Mouse (Mus musculus) liver, embryonic 11.5 days (tissue): Measurements from ENCODE around the gene Zfp113. TPM values are rescaled to one million over a fixed set of nuclear protein-coding genes. Genes with fewer than 3 reads are reported as not detected.
"Not testable (repeated sequence)": the region's sequence is repeated elsewhere in the genome, so short reads cannot be mapped to it uniquely, and the experiment has no call there.

Source experiments
- ATAC-seq: fragments of 200-750 bp; cut with Nextera tagmentation; replicated peaks from 2 replicates; pipeline ENCODE4 v1.8.0; 2017; ENCODE audit warnings: moderate number of reproducible peaks, mild to moderate bottlenecking, moderate TSS enrichment, moderate library complexity; ENCODE audit not compliant: low FRiP score
- DNase-seq: peaks from one replicate; pipeline ENCODE4 v3.0.0-alpha.2; 2017; ENCODE audit warnings: low spot score
- H3K27ac ChIP-seq: fragments of 300-500 bp; sonication (generic); 2 replicates; pipeline ENCODE4 v1.5.1; 2014; ENCODE audit warnings: mild to moderate bottlenecking, low read depth, low read length, control low read depth
- H3K27me3 ChIP-seq: fragments of 300-500 bp; sonication (generic); replicated peaks from 2 replicates; pipeline ENCODE4 v1.6.1; 2014; ENCODE audit warnings: low read length, mixed read lengths; ENCODE audit not compliant: control insufficient read depth, insufficient read depth
- H3K36me3 ChIP-seq: fragments of 300-500 bp; sonication (generic); 2 replicates; pipeline ENCODE4 v1.6.1; 2014; ENCODE audit warnings: mild to moderate bottlenecking, low read length, moderate library complexity, mixed read lengths; ENCODE audit not compliant: control insufficient read depth, insufficient read depth
- H3K4me1 ChIP-seq: fragments of 300-500 bp; sonication (generic); replicated peaks from 2 replicates; pipeline ENCODE4 v1.6.1; 2014; ENCODE audit warnings: low read length, mixed read lengths; ENCODE audit not compliant: control insufficient read depth, insufficient read depth
- H3K4me2 ChIP-seq: fragments of 300-500 bp; sonication (generic); 2 replicates; pipeline ENCODE4 v1.6.1; 2014; ENCODE audit warnings: mild to moderate bottlenecking, control low read depth, moderate library complexity
- H3K4me3 ChIP-seq: fragments of 300-500 bp; sonication (generic); 2 replicates; pipeline ENCODE4 v1.5.1; 2014; ENCODE audit warnings: low read depth, low read length, control low read depth
- H3K9ac ChIP-seq: fragments of 300-500 bp; sonication (generic); 2 replicates; pipeline ENCODE4 v1.6.1; 2014; ENCODE audit warnings: low read depth, low read length, control low read depth
- H3K9me3 ChIP-seq: fragments of 300-500 bp; sonication (generic); 2 replicates; pipeline ENCODE4 v1.6.1; 2016; ENCODE audit warnings: low read length, inconsistent platforms, mixed read lengths; ENCODE audit not compliant: control insufficient read depth
- WGBS: fragments of 180-500 bp; shearing (Covaris S2); extraction: QIAGEN DNeasy Blood & Tissue Kit; methylation state at CpG from one replicate; pipeline ENCODE4 v1.1.7; 2014; 5-methylcytosine and 5-hydroxymethylcytosine counted together
- polyA plus RNA-seq: library from polyadenylated mRNA; unstranded; fragments of >200 nt; fragmentation: Nextera tagmentation; extraction: Ambion mirVana; gene quantifications from 2 replicates; pipeline ENCODE4 v1.2.1, GENCODE M21; 2014

Gene Zfp113
- polyA plus RNA-seq, 1 experiment from 2014 or later = 9.0 TPM

DNA sequence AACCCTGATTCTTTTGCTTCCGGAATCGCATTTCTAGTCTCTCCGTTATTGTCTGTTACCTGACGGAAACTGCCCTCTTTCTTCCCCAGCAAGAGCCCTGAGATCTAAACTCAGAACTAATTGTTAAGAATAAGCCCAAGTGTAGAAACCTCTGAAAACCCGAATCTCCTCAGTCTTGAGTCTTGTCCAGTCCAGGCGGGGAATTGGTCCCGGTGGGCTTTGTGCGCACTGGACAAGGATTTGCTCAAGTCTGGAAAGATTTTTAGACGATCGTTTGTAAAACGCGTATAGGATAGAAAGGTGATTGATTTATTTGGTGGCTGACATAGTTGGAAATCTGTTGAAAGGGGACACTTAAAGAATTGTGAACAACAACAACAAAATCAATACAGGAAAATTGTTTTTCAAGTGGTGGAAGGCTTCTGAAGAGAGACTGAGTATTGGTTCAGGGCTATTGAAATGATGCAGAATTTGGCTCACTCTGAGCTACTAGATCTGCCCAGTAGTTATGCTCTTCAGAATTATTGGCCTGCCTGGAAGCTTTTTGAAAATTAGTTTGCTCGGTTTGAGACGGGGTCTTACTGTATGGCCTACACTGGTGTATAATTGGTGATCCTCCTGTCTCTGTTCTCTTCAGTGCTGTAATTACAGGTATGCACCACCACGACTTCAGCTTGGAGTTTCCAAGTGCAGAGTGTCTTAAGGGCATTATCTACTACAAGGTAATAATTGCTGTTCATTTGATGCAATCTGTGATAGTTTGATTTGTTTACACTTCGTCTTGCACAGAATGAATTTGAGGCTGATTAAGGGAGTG is 38.1 kb downstream of the Zfp113 start:
- Histone ChIP-seq H3K36me3 (peaks cover 2% of the 10 kb centered on the region; the same call in 1 of the 2 replicates), H3K27ac (peak overlapping the region; percentile 84), H3K27me3 (no peaks in the 10 kb centered on the region), H3K9ac (peak overlapping the region; percentile 76), H3K9me3 (no peaks in the 10 kb centered on the region), H3K4me3 (peak overlapping the region; percentile 81), H3K4me2 (peak overlapping the region; percentile 76), H3K4me1 (peaks cover 11% of the 10 kb centered on the region)
- 9% methylated on average over 16 of the region's 16 CpGs for WGBS
- no peak for DNase-seq
- no peak; the same call in 1 of the 2 replicates for ATAC-seq

DNA sequence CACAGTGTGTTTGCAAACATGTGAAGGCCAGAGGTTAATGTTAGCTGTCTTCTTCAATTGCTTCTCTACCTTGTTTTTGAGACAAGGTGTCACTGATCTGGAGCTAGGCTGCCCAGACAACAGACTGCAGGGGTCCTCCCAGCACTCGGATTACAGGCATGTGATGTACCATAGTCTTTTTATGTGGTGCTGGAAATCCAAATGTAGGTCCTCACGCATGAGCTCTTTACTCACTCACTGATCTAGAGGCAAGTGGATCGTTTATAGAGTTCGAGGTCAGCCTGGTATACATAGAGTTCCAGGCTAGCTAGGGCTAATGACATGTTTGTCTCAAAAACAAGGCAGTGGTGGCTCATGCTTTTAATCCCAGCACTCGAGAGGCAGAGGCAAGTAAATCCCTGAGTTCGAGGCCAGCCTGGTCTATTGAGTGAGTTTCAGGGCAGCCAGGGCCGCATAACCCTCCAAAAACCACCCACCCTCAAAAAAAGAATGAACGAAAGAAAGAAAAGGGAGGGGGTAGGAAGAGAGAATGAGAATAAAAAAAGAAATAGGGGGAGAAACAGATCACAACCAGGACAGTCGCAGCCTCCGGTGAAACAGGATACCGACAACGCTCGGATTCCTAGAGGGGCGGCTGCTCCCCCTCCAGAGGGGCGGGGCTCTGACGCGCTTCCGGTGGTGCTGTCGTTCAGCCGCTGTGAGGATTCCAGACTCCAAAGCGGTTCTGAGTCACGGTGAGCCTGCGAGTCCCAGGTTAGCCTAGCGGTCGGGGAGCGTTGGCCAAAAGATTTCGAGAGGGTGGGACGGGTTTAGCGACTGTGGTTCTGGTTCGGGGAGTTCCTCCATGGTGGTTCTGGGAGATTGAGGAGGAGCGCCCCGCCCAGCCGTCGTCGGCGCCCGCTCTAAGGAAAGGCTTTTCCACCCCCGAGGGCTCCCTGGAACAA is 39.0 kb downstream of the Zfp113 start, which contains the start of gene Zscan21:
Gene Zscan21, plus strand, starts transcription at position 649 of the 944 bp plus-strand sequence.
- H3K9ac ChIP-seq = peak within 1 kb of the TSS; percentile 76
- peak; percentile 91 for DNase-seq
- H3K4me3 ChIP-seq = peak within 1 kb of the TSS; percentile 81
- 7% methylated on average over 38 of the region's 38 CpGs for WGBS
- peak within 1 kb of the TSS; percentile 84 for H3K27ac ChIP-seq
- no peaks in the 10 kb centered on the region for H3K9me3 ChIP-seq
- peaks cover 11% of the 10 kb centered on the region for H3K4me1 ChIP-seq
- peak; percentile 94 for ATAC-seq
- H3K27me3 ChIP-seq = no peaks in the 10 kb centered on the region
- H3K4me2 ChIP-seq = peak within 1 kb of the TSS; percentile 76
- H3K36me3 ChIP-seq = peaks cover 2% of the 10 kb centered on the region; the same call in 1 of the 2 replicates

DNA sequence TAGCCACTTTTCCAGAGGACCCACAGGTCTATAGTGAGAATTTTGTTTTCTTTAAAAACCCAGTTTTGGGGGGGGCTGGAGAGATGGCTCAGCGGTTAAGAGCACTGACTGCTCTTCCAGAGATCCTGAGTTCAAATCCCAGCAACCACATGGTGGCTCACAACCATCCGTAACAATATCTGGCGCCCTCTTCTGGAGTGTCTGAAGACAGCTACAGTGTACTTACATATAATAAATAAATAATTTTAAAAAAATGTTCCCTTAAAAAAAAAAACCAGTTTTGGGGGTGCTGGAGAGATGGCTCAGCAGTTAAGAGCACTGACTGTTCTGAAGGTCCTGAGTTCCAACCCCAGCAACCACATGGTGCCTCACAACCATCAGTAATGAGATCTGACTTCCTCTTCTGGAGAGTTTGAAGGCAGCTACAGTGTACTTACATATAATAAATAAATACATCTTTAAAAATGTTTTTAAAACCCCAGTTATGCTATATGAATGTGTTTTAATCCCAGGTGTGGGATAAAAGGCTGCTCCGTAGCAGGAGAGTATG is 45.6 kb downstream of the Zfp113 start:
- H3K4me2 ChIP-seq, ATAC-seq, H3K27ac ChIP-seq, H3K9ac ChIP-seq, H3K9me3 ChIP-seq, H3K36me3 ChIP-seq, H3K4me3 ChIP-seq, H3K4me1 ChIP-seq, H3K27me3 ChIP-seq, DNase-seq: not testable (repeated sequence)
- WGBS = 58% methylated on average over 4 of the region's 4 CpGs

DNA sequence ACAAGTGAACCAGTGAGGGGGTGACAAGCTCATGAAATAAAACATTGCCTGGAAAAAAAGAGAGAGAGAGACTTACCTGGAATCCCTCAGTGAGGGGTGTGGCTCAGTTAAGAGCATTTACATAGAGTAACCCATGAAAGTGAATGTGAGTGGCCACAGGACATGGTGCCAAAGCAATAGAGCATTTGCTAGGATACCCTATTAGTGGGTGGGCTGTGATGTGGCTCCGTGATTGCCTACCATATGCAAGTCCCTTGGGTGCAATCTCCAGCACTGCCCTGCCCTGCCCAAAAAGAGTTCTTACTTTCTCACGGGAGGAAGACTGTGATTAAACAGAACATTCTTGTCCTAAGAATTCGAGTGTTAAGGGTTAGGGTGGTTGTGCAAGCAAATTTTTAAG is 48.4 kb downstream of the Zfp113 start:
- ATAC-seq (no peak), DNase-seq (no peak)
- H3K36me3 ChIP-seq = peaks cover 16% of the 10 kb centered on the region; the same call in 1 of the 2 replicates
- WGBS = 63% methylated on average over 3 of the region's 3 CpGs
- no peaks in the 10 kb centered on the region for H3K27me3 ChIP-seq
- H3K9me3 ChIP-seq = no peaks in the 10 kb centered on the region
- H3K9ac ChIP-seq = no peak overlapping the region
- H3K27ac ChIP-seq = no peak overlapping the region
- H3K4me3 ChIP-seq = no peak overlapping the region
- no peak overlapping the region for H3K4me2 ChIP-seq
- no peaks in the 10 kb centered on the region for H3K4me1 ChIP-seq

DNA sequence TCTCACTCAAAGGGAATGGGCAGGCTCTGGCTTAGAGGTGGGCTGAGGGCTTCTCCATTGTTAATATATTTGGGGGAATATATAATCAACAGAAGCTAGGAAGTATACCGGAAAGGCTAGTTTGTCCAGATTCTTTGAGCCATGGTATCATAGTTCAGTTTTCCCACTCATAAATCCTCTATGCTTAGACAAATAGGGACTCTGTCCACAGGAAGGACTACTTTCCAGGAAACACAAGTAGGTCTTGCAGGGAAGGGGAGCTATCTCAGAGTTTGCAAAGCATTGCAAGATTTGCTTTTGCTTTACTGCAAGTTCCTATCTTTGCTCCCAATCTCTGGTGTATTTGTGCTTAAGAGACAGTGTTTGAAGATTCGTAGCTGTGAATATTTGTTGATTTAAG is 50.6 kb downstream of the Zfp113 start:
- Histone ChIP-seq H3K9ac (no peak overlapping the region), H3K4me1 (no peaks in the 10 kb centered on the region), H3K27me3 (no peaks in the 10 kb centered on the region), H3K4me2 (no peak overlapping the region), H3K4me3 (no peak overlapping the region), H3K27ac (no peak overlapping the region), H3K36me3 (peaks cover 34% of the 10 kb centered on the region), H3K9me3 (no peaks in the 10 kb centered on the region)
- no peak for DNase-seq
- WGBS = 88% methylated on average over 2 of the region's 2 CpGs
- ATAC-seq = no peak

DNA sequence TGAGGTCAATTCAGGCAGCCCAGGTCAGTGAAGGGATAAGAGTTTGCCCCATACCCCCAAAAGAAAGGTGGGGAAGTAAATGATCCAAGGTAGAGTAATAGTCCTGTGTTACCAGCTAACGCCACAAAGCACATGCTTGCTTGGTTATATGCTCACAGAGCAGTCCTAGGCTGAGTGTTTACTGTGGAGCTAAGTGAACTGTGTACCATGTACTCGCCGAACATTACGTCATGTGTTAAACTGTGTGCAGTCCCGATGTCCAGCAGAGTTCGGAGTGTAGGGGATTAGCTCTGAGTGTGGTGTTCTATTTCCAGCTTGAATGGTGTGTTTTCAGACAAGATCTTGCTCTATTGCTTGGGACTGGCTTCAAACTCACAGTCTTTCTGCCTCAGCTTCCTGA is 61.1 kb downstream of the Zfp113 start:
- Histone ChIP-seq H3K27ac (no peak overlapping the region), H3K4me1 (no peaks in the 10 kb centered on the region), H3K4me3 (no peak overlapping the region), H3K36me3 (peaks cover 47% of the 10 kb centered on the region), H3K27me3 (no peaks in the 10 kb centered on the region), H3K9me3 (no peaks in the 10 kb centered on the region), H3K4me2 (no peak overlapping the region), H3K9ac (no peak overlapping the region)
- DNase-seq (no peak), ATAC-seq (no peak)
- 93% methylated on average over 6 of the region's 6 CpGs for WGBS

DNA sequence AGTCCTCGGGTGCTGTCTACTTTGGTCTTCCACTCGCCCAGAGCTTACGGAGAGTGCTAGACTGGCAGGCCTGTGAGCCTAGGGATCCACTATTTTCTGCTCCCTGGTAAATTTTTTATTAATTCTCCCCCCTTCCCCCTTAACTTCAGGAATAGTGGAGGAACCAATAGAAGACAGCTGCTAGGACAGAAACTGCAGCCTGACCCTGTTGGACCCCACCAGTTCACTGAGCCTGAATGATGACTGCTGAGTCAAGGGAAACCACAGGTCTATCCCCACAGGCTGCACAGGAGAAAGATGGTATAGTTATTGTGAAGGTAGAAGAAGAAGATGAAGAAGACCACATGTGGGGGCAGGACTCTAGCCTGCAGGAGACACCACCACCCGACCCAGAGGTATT is 62.8 kb downstream of the Zfp113 start:
- Histone ChIP-seq H3K9me3 (no peaks in the 10 kb centered on the region), H3K4me1 (0 out of 2 replicates have a peak, but pooled peaks cover 5% of the 10 kb centered on the region), H3K4me3 (no peak overlapping the region), H3K27ac (no peak overlapping the region), H3K4me2 (no peak overlapping the region), H3K9ac (no peak overlapping the region), H3K27me3 (no peaks in the 10 kb centered on the region), H3K36me3 (peaks cover 32% of the 10 kb centered on the region)
- DNase-seq (no peak), ATAC-seq (no peak)
- WGBS = 95% methylated on average over 4 of the region's 4 CpGs

DNA sequence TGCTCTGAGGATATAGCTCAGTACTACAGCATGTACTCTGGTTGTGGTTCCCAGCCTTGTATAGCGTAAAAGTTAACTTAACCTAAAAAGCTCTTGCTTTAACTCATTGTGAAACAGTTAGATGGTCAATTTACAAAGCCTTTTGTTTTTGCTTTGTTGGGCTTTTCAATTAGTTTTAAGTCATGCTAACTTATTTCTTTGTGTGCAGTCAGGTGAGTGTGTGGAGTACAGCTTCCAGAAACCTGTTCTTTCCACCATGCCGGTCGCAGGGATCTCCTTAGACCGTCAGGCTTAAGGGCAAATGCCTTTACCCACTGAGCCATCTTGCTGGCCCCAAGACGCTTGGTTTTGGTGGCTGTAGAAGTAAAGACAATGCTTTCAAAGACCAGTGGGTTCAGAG is 64.8 kb downstream of the Zfp113 start:
- no peaks in the 10 kb centered on the region for H3K27me3 ChIP-seq
- no peaks in the 10 kb centered on the region for H3K9me3 ChIP-seq
- WGBS = 97% methylated on average over 5 of the region's 5 CpGs
- no peak overlapping the region for H3K27ac ChIP-seq
- H3K4me2 ChIP-seq = no peak overlapping the region
- H3K9ac ChIP-seq = no peak overlapping the region
- no peak overlapping the region for H3K4me3 ChIP-seq
- ATAC-seq (no peak), DNase-seq (no peak)
- peaks cover 18% of the 10 kb centered on the region for H3K36me3 ChIP-seq
- peaks cover 5% of the 10 kb centered on the region; the same call in 1 of the 2 replicates for H3K4me1 ChIP-seq
